In the genomic region with DNA sequence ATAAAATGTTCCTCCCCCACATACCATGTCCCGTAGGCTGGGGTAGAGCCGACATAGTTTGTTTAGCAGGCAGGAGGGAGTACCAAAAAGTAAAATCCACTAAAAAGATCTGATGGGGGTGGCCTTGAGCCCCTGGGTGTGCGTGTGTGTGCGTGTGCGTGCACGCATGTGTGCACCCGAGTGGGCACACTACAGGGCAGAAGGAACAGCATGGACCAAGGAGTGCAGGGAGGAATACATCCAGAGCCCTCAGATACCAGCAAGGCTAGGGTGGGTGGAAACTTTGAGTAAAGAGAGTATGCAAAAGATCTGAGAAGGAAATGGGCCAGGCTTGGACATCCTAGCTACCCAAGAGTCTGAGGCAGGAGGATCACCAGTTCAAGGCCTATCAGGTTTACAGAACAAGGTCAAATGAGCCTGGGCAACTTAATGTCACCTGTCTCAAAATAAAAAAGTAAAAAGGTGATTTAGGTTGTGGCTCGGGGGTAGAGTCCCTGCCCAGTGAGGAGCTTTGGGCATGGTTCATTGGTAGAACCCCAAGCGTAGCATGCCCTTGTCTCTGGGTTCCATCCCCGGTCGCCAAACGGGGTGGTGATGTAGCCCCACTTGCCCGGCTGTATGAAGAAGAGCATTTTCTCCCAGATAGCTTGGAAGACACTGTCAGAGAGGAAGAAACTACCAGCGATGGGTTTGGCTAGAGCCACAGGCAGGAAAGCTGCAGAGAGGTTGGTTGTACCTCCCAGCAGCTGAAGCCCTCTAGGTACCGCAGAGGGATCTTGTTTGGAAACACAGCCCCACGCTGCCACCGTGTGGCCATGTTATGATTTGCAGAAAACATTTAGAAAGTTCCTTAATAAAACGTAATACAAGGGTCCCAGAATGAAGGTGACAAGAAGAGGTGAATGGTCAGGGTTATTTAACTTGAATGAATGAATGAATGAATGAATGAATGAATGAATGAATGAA, we compare ENCODE assay signal across 9 mouse cellular contexts. TPM values are rescaled to one million over a fixed set of nuclear protein-coding genes. Genes with fewer than 3 reads are reported as not detected.
A peak's percentile ranks its signal among the peaks of the same experiment; 100 is the strongest.
DNase-seq lines count a peak whose midpoint lies in the region; ATAC-seq and TF ChIP-seq lines count a peak whose summit lies in the region.
"Had no signal": no experiment of that assay in that cellular context is flagged by ENCODE, and none has a peak within 500 bp of the region (broad histone marks: within the 10 kb centered on the region; RNA-seq: fewer than 3 reads in every experiment).

No protein-coding gene starts in this region.

- H3K9me3 ChIP-seq in kidney, postnatal 0 days (replicated peaks; ENCODE audit: low read length): no peaks in the 10 kb centered on the region
- no peaks in the 10 kb centered on the region for H3K9me3 ChIP-seq in liver, embryonic 14.5 days (ENCODE audit: control insufficient read depth, low read length)
- no peaks in the 10 kb centered on the region for H3K9me3 ChIP-seq in neural tube, embryonic 12.5 days
- H3K9me3 ChIP-seq: heart, embryonic 13.5 days had no signal

- H3K27ac ChIP-seq in kidney, postnatal 0 days: no peak overlapping the region
- no peak overlapping the region for H3K27ac ChIP-seq in liver, embryonic 14.5 days
- no peak overlapping the region for H3K27ac ChIP-seq in neural tube, embryonic 12.5 days
- H3K27ac ChIP-seq: heart, embryonic 13.5 days had no signal

- peak; percentile 92 for DNase-seq in R1 (ENCODE audit: low read depth, low spot score)
- peak; percentile 86 to 92 for DNase-seq in cerebellum, postnatal 25 days
- peak; percentile 40 to 54 for DNase-seq in gastrocnemius, adult 8-10 months (ENCODE audit: low spot score in 2 of 2)
- DNase-seq in kidney, postnatal 0 days (ENCODE audit: low spot score): peak; percentile 86
- DNase-seq in liver, embryonic 14.5 days (ENCODE audit: low read depth in 3 of 3, low spot score in 3 of 3): peak; percentile 54 to 61 (median 56)
- DNase-seq in testis, postnatal 10 days (ENCODE audit: low spot score): peak; percentile 88

- no peak overlapping the region for H3K4me2 ChIP-seq in kidney, postnatal 0 days (ENCODE audit: low read length)
- H3K4me2 ChIP-seq in liver, embryonic 14.5 days (ENCODE audit: low read depth): no peak overlapping the region
- no peak overlapping the region for H3K4me2 ChIP-seq in neural tube, embryonic 12.5 days (replicated peaks)
- H3K4me2 ChIP-seq: heart, embryonic 13.5 days had no signal

- H3K4me1 ChIP-seq in kidney, postnatal 0 days (replicated peaks; ENCODE audit: insufficient read depth, low read length): no peaks in the 10 kb centered on the region
- no peaks in the 10 kb centered on the region for H3K4me1 ChIP-seq in liver, embryonic 14.5 days (replicated peaks; ENCODE audit: control insufficient read depth in 2 of 2, insufficient read depth in 2 of 2, low read length in 1 of 2)
- no peaks in the 10 kb centered on the region for H3K4me1 ChIP-seq in neural tube, embryonic 12.5 days
- H3K4me1 ChIP-seq: heart, embryonic 13.5 days had no signal

- H3K27me3 ChIP-seq in C2C12 (ENCODE audit: control insufficient read depth, insufficient read depth, insufficient read length): peaks cover 8% of the 10 kb centered on the region
- H3K27me3 ChIP-seq in kidney, postnatal 0 days (ENCODE audit: insufficient read depth, low read length): no peaks in the 10 kb centered on the region
- H3K27me3 ChIP-seq in liver, embryonic 14.5 days (ENCODE audit: control insufficient read depth, insufficient read depth, low read length): no peaks in the 10 kb centered on the region
- no peaks in the 10 kb centered on the region for H3K27me3 ChIP-seq in neural tube, embryonic 12.5 days (replicated peaks)

- H3K36me3 ChIP-seq in C2C12 (ENCODE audit: control insufficient read depth, insufficient read depth): no peaks in the 10 kb centered on the region
- H3K36me3 ChIP-seq in kidney, postnatal 0 days (ENCODE audit: insufficient read depth, low read length): no peaks in the 10 kb centered on the region
- H3K36me3 ChIP-seq in liver, embryonic 14.5 days (replicated peaks; ENCODE audit: control insufficient read depth, insufficient read depth, low read depth): no peaks in the 10 kb centered on the region
- H3K36me3 ChIP-seq in neural tube, embryonic 12.5 days: no peaks in the 10 kb centered on the region
- H3K36me3 ChIP-seq: heart, embryonic 13.5 days had no signal

- 49% methylated on average over 18 of the region's 18 CpGs for WGBS in kidney, postnatal 0 days
- 49% methylated on average over 18 of the region's 18 CpGs for WGBS in liver, embryonic 14.5 days (ENCODE audit: insufficient replicate concordance)
- 57% methylated on average over 18 of the region's 18 CpGs for WGBS in neural tube, embryonic 12.5 days

- no peaks in the 10 kb centered on the region for H3K79me3 ChIP-seq in C2C12 (ENCODE audit: low read depth)

- no peaks in the 10 kb centered on the region for H3K79me2 ChIP-seq in C2C12 (ENCODE audit: control insufficient read depth, insufficient read depth)

- ATAC-seq in kidney, postnatal 0 days (replicated peaks; ENCODE audit: low FRiP score, low read depth): peak; percentile 47; the same call in 1 of the 2 replicates
- ATAC-seq in liver, embryonic 14.5 days (ENCODE audit: insufficient read depth): no peak
- ATAC-seq in neural tube, embryonic 12.5 days (ENCODE audit: low FRiP score, low read depth): peak; percentile 48; the same call in 1 of the 2 replicates

- H3K9ac ChIP-seq in kidney, postnatal 0 days (ENCODE audit: low read depth, low read length): no peak overlapping the region
- no peak overlapping the region for H3K9ac ChIP-seq in liver, embryonic 14.5 days (replicated peaks)
- H3K9ac ChIP-seq in neural tube, embryonic 12.5 days: no peak overlapping the region
- H3K9ac ChIP-seq: heart, embryonic 13.5 days had no signal

- TF ChIP-seq CTCF in C2C12 (IDR thresholded peaks at IDR 0.05; ENCODE audit: control insufficient read depth, insufficient read depth, insufficient read length): peak; percentile 11
- TF ChIP-seq CTCF in kidney, postnatal 0 days (IDR thresholded peaks at IDR 0.05; ENCODE audit: low read depth): peak; percentile 83
- TF ChIP-seq CTCF in liver, embryonic 14.5 days (IDR thresholded peaks at IDR 0.05; ENCODE audit: low read depth): peak; percentile 84

- H3ac ChIP-seq in C2C12 (ENCODE audit: control insufficient read depth, insufficient read length, low read depth): no peak overlapping the region

- no peak overlapping the region for H3K4me3 ChIP-seq in C2C12 (ENCODE audit: insufficient read depth, poor library complexity, severe bottlenecking)
- H3K4me3 ChIP-seq in kidney, postnatal 0 days (replicated peaks; ENCODE audit: low read depth, low read length): no peak overlapping the region
- no peak overlapping the region for H3K4me3 ChIP-seq in liver, embryonic 14.5 days (ENCODE audit: insufficient read depth in 1 of 2, low read depth in 2 of 2, low read length in 2 of 2)
- H3K4me3 ChIP-seq in neural tube, embryonic 12.5 days: no peak overlapping the region
- H3K4me3 ChIP-seq: heart, embryonic 13.5 days had no signal

- TF ChIP-seq EP300 in liver, embryonic 14.5 days (IDR thresholded peaks at IDR 0.05; ENCODE audit: low read depth): no peak

TF ChIP-seq in C2C12, 6 proteins besides CTCF, POLR2A, EP300 and RAD21:
- TF ChIP-seq FOSL1 (IDR thresholded peaks at IDR 0.05; ENCODE audit: insufficient read depth, low read length, poor library complexity, severe bottlenecking) (no peak), MYOD1 (IDR thresholded peaks at IDR 0.05; ENCODE audit: control insufficient read depth, insufficient read length, low read depth) (no peak), MYOG (IDR thresholded peaks at IDR 0.05; ENCODE audit: control insufficient read depth, extremely low read depth, insufficient read length) (no peak)

RNA-seq across cellular contexts. Expression of gene Nr1h2, which starts 7.0 kb away (rescaled TPM):
- 61.0 TPM for polyA plus RNA-seq in C2C12 (2012; fragmentation: generic; extraction: Trizol)
- 10 to 100 TPM; 38.0 to 45.8 (median 40.1) TPM for total RNA-seq in gastrocnemius, adult 8-10 months (2022)
- polyA plus RNA-seq in kidney, postnatal 0 days (2015; fragmentation: Nextera tagmentation; extraction: Ambion mirVana): 80.6 and 83.0 TPM in 2 replicates
- 30.8 and 35.7 TPM in 2 replicates for polyA plus RNA-seq in liver, embryonic 14.5 days (2012; rRNA removed)
- polyA plus RNA-seq in liver, embryonic 14.5 days (2014; fragmentation: Nextera tagmentation; extraction: Ambion mirVana): 38.1 and 41.4 TPM in 2 replicates
- polyA plus RNA-seq in neural tube, embryonic 12.5 days (2016; fragmentation: Nextera tagmentation; extraction: Ambion mirVana): 69.5 and 71.2 TPM in 2 replicates

RNA-seq across cellular contexts. Expression of gene Napsa, which starts 11.5 kb away (rescaled TPM):
- polyA plus RNA-seq in C2C12 (2012; fragmentation: generic; extraction: Trizol): not detected
- under 1 TPM in 3 of 4 experiments, not detected in 1; 0.22 to 0.46 (median 0.40) TPM for total RNA-seq in gastrocnemius, adult 8-10 months (2022)
- polyA plus RNA-seq in kidney, postnatal 0 days (2015; fragmentation: Nextera tagmentation; extraction: Ambion mirVana): 376 and 408 TPM in 2 replicates
- 4.3 and 5.8 TPM in 2 replicates for polyA plus RNA-seq in liver, embryonic 14.5 days (2012; rRNA removed)
- polyA plus RNA-seq in liver, embryonic 14.5 days (2014; fragmentation: Nextera tagmentation; extraction: Ambion mirVana): 6.7 and 8.6 TPM in 2 replicates
- polyA plus RNA-seq in neural tube, embryonic 12.5 days (2016; fragmentation: Nextera tagmentation; extraction: Ambion mirVana): 0.74 and 1.5 TPM in 2 replicates

RNA-seq across cellular contexts. Expression of gene Pold1, which starts 12.1 kb away (rescaled TPM):
- 66.1 TPM for polyA plus RNA-seq in C2C12 (2012; fragmentation: generic; extraction: Trizol)
- 1 to 10 TPM; 4.6 to 5.9 (median 5.4) TPM for total RNA-seq in gastrocnemius, adult 8-10 months (2022)
- polyA plus RNA-seq in kidney, postnatal 0 days (2015; fragmentation: Nextera tagmentation; extraction: Ambion mirVana): 38.0 and 45.9 TPM in 2 replicates
- polyA plus RNA-seq in liver, embryonic 14.5 days (2012; rRNA removed): 42.1 and 46.7 TPM in 2 replicates
- polyA plus RNA-seq in liver, embryonic 14.5 days (2014; fragmentation: Nextera tagmentation; extraction: Ambion mirVana): 37.5 and 40.2 TPM in 2 replicates
- 65.2 and 66.4 TPM in 2 replicates for polyA plus RNA-seq in neural tube, embryonic 12.5 days (2016; fragmentation: Nextera tagmentation; extraction: Ambion mirVana)

RNA-seq across cellular contexts. Expression of gene Spib, which starts 28.8 kb away (rescaled TPM):
- 0.01 TPM for polyA plus RNA-seq in C2C12 (2012; fragmentation: generic; extraction: Trizol)
- total RNA-seq in gastrocnemius, adult 8-10 months (2022): not detected
- polyA plus RNA-seq in kidney, postnatal 0 days (2015; fragmentation: Nextera tagmentation; extraction: Ambion mirVana): 0.04 and 0.14 TPM in 2 replicates
- polyA plus RNA-seq in liver, embryonic 14.5 days (2012; rRNA removed): 0.15 and 0.16 TPM in 2 replicates
- polyA plus RNA-seq in liver, embryonic 14.5 days (2014; fragmentation: Nextera tagmentation; extraction: Ambion mirVana): 0.11 TPM in 2 replicates
- 0.11 TPM in 1 of 2 replicates, not detected in the other for polyA plus RNA-seq in neural tube, embryonic 12.5 days (2016; fragmentation: Nextera tagmentation; extraction: Ambion mirVana)

RNA-seq across cellular contexts. Expression of gene Kcnc3, which starts 29.7 kb away (rescaled TPM):
- polyA plus RNA-seq in C2C12 (2012; fragmentation: generic; extraction: Trizol): 0.26 TPM
- total RNA-seq in gastrocnemius, adult 8-10 months (2022): 1 to 10 TPM; 3.6 to 5.1 (median 4.5) TPM
- 0.26 and 0.30 TPM in 2 replicates for polyA plus RNA-seq in kidney, postnatal 0 days (2015; fragmentation: Nextera tagmentation; extraction: Ambion mirVana)
- 0.16 and 0.24 TPM in 2 replicates for polyA plus RNA-seq in liver, embryonic 14.5 days (2012; rRNA removed)
- polyA plus RNA-seq in liver, embryonic 14.5 days (2014; fragmentation: Nextera tagmentation; extraction: Ambion mirVana): not detected in 2 replicates
- 2.6 and 3.7 TPM in 2 replicates for polyA plus RNA-seq in neural tube, embryonic 12.5 days (2016; fragmentation: Nextera tagmentation; extraction: Ambion mirVana)

Comparison
In these comparisons a context has a peak if more than half of its experiments do, and no peak if none do; other contexts are left out.
1. CTCF ChIP-seq: peak in every context shown above with its lines; median percentile 84 in liver, embryonic 14.5 days; 83 in kidney, postnatal 0 days; 11 in C2C12.
2. RNA of gene Napsa, which starts 11.5 kb away (polyA plus RNA-seq): 376 to 408 TPM in kidney, postnatal 0 days; 4.3 to 8.6 TPM in liver, embryonic 14.5 days, 0.74 to 1.5 TPM in neural tube, embryonic 12.5 days and not detected in C2C12 (single experiment); every median in the first group is over 10 times any median in the second.
3. Peak in every context shown above with its lines, with median percentiles within 50 percentile points of each other: DNase-seq.